Mouse (Mus musculus) regulatory T cell (primary cell): ENCODE measurements at regions not wholly inside any gene's neighbourhood (a gene's known extent, or its start where the extent isn't known, plus 50 kb on each side); places are given as distances from the start of the nearest gene placed in this dataset.
"Not testable (repeated sequence)": the region's sequence is repeated elsewhere in the genome, so short reads cannot be mapped to it uniquely, and the experiment has no call there.

Source experiments
- in situ Hi-C: fragments of 300-600 bp; cut with MboI, MseI; formaldehyde crosslinking; loops from one replicate; pipeline ENCODE4 v1.15.1; 2025; ENCODE audit warnings: high pct_unique_total_duplicates

DNA sequence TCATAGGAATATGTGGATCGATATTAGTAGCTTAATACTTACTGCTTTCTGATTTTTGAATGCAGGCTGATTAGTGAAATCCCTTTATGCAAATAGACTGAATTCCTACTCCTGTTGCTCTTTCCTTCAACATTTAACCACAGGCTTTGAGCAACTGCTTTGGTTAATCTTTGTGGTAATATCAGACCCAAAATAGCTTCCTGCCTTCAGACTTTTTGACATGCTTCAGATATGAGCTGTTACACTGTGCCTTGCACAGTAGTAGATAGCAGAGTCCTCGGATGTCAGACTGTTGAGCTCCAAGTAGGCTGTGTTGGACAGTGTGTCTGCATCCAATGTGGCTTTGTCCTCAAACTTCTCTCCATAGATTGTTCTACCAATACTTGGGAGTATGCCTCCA is 1020.6 kb downstream of the Adam6a start:
- in situ Hi-C loops, result no loop called here

GRCm38 (mm10) chr12:114583371-114583770 is 1039.7 kb downstream of the Adam6a start:
- in situ Hi-C loops, result no loop called here

DNA sequence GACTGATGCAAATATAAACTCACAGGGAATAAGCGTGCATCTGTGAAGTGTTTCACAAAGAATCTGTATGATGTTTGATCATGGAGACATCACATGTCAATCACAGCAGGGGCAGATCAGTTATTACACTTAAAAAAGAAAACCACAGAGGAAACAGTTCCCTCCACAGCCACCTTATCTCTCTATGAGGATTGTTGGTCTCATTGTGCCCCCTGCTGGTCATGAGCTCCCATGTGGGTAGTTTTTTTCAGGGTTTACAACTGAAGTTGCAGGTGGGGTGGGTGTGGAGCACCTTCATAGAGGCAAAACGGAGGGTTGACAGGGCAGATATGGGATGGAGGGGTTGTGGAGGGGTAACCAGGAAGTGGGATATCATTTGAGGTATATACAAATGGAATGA is 1043.5 kb downstream of the Adam6a start:
- in situ Hi-C loops, result no loop called here

- in situ Hi-C loops, result no loop called here
Observed at GRCm38 (mm10) chr12:114597672-114598071, 1054.0 kb downstream of the Adam6a start.

DNA sequence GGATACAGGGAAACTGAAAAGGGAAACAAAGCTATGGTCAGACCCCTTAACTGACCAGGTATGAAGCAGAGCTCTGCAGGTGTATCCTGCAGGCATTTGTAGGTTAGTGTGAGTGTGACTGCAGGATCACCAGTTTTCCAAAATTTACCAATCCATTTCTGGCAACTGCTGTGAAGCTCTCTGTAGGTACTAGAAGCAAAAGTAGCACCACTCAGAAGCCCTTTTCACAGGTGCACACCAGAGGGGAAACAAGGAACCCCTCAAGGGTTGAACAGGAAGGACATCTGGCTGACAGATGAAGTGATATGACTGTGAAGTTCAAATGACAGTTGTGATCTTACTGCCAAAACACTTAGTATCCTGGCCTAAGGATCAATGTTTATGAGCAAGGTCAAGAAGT is 1065.5 kb downstream of the Adam6a start:
- in situ Hi-C loops, result no loop called here

- in situ Hi-C loops, result no loop called here
Observed at GRCm38 (mm10) chr12:114612108-114612507, 1068.4 kb downstream of the Adam6a start.

DNA sequence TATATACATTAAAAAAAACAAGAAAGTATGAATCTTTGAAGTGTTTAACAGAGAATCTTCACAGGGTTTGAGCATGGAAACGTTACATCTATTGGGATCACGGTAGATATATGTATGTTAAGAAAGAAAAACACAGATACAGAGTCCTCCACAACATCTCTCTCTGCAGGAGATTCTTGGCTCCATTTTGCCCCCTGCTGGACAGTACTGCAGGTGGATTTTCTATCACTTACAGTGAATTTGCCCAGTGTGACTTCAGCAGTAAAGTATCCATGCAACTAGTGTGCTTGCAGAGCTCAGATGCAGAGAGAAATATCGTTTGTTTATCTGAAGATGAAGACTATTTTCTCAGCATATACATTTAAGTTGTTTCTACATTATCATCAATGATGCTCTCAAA is 1071.5 kb downstream of the Adam6a start:
- in situ Hi-C loops, result no loop called here

GRCm38 (mm10) chr12:114615712-114616111 is 1072.0 kb downstream of the Adam6a start:
- in situ Hi-C loops, result no loop called here

GRCm38 (mm10) chr12:114641089-114641488 is 1097.4 kb downstream of the Adam6a start:
- in situ Hi-C loops, result no loop called here

DNA sequence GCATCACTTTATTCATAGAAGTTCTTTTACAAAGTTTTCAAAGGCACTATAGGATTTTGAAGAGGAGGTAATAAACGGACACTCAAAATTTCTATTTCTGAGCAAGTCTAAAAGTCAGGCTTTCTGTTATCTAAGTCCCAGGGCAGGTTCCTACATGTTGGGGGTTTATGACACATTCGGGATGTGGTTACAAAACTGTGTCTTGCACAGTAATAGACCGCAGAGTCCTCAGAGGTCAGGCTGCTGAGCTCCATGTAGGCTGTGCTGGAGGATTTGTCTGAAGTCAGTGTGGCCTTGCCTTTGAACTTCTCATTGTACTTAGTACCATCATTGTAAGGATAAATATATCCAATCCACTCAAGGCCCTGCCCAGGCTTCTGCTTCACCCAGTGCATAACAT is 1102.7 kb downstream of the Adam6a start:
- in situ Hi-C loops, result no loop called here

GRCm38 (mm10) chr12:114650432-114651101 is 1106.9 kb downstream of the Adam6a start:
- in situ Hi-C loops, result not testable (repeated sequence)

- in situ Hi-C loops, result loop anchor here (5.0 kb wide), 1 partner anchor 105 kb away; no protein-coding TSS in a partner anchor
Observed at GRCm38 (mm10) chr12:114657134-114657533, 1113.4 kb downstream of the Adam6a start.
